Comparison of ENCODE assay signal across 1 mouse cellular context in the genomic region with DNA sequence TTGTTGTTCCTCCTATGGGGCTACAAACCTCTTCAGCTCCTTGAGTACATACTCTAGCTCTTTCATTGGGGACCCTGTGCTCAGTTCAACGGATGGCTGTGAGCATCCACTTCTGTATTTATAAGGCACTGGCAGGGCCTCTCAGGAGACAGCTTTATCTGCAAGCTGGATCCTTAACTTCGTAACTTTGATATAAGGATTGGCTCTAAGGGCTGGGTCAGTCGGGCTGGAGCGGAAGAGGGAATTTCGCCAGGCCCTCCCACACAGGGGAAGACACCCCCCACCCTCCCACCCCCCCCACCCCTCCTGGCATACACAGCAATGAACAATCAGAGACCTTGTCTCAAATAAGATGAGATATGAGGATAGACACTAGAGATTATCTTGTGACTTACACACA.
TF ChIP-seq lines count a peak whose summit lies in the region.

No protein-coding gene starts in this region.

TF ChIP-seq in MEL, 35 proteins besides CTCF, POLR2A, EP300 and RAD21 (continued from another document):
- no peak for TF ChIP-seq MAFK (IDR thresholded peaks at IDR 0.05; ENCODE audit: borderline replicate concordance, low read depth, low read length)
- no peak for TF ChIP-seq MEF2A (IDR thresholded peaks at IDR 0.05; ENCODE audit: extremely low read depth, insufficient replicate concordance, low read depth, low read length, poor library complexity, severe bottlenecking)
- TF ChIP-seq USF1 (IDR thresholded peaks at IDR 0.05; ENCODE audit: low read depth, low read length) = no peak
- no peak for TF ChIP-seq MAX (IDR thresholded peaks at IDR 0.05; ENCODE audit: low read length)
- TF ChIP-seq MYB (IDR thresholded peaks at IDR 0.05; ENCODE audit: low read depth, low read length) = no peak
- no peak for TF ChIP-seq RCOR1 (IDR thresholded peaks at IDR 0.05; ENCODE audit: low read depth, low read length)
